Mouse (Mus musculus): ENCODE data around the gene Foxn1. TPM values are rescaled to one million over a fixed set of nuclear protein-coding genes. Genes with fewer than 3 reads are reported as not detected.

Gene Foxn1
- polyA plus RNA-seq, 1 experiment from 2014 or later, result 0.14 TPM

DNA sequence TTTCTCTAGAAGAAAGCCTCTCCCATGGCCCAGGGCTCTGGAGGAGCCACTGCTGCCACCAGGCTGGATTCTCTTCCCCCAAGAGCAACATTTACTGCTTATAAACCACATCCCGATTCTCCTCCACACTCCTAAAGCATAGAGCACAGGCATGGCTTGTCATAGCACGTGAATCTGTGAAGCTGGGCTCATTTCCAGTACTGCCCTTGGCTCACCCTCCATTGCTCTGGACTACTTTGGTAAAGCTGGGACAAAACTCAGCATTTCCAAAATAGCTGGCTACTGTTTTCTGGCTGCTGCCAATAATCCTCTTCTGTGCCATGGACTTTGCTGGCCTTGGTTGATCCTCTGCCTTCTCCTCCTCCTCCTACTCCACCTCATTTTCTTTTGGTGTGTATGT is 38.0 kb upstream of the Foxn1 start:
- Histone ChIP-seq H3K4me1 (ENCODE audit: control insufficient read depth, insufficient read depth, low read length) (no peaks in the 10 kb centered on the region), H3K4me3 (ENCODE audit: low read depth, low read length) (no peak overlapping the region), H3K27me3 (ENCODE audit: control insufficient read depth, insufficient read depth, low read length) (no peaks in the 10 kb centered on the region), H3K36me3 (replicated peaks; ENCODE audit: control insufficient read depth, insufficient read depth, low read depth, low read length) (no peaks in the 10 kb centered on the region), H3K27ac (replicated peaks; ENCODE audit: low read depth, low read length) (no peak overlapping the region), H3K9ac (replicated peaks; ENCODE audit: low read length) (no peak overlapping the region), H3K4me2 (ENCODE audit: low read depth, low read length) (no peak overlapping the region), H3K9me3 (replicated peaks; ENCODE audit: control insufficient read depth, low read length) (no peaks in the 10 kb centered on the region)
- 64% methylated on average over 2 of the region's 2 CpGs for WGBS
- ATAC-seq (replicated peaks; ENCODE audit: insufficient number of reproducible peaks, low FRiP score, low TSS enrichment, low read depth), result no peak
- no peak for DNase-seq (ENCODE audit: low spot score)

- Histone ChIP-seq H3K4me2 (ENCODE audit: low read depth, low read length) (no peak within 1 kb of the TSS), H3K27me3 (ENCODE audit: control insufficient read depth, insufficient read depth, low read length) (no peaks in the 10 kb centered on the region), H3K27ac (replicated peaks; ENCODE audit: low read depth, low read length) (no peak within 1 kb of the TSS), H3K9ac (replicated peaks; ENCODE audit: low read length) (no peak within 1 kb of the TSS), H3K4me1 (ENCODE audit: control insufficient read depth, insufficient read depth, low read length) (no peaks in the 10 kb centered on the region), H3K36me3 (replicated peaks; ENCODE audit: control insufficient read depth, insufficient read depth, low read depth, low read length) (no peaks in the 10 kb centered on the region), H3K9me3 (replicated peaks; ENCODE audit: control insufficient read depth, low read length) (no peaks in the 10 kb centered on the region), H3K4me3 (ENCODE audit: low read depth, low read length) (no peak within 1 kb of the TSS)
- DNase-seq (ENCODE audit: low spot score), result no peak
- no peak for ATAC-seq (replicated peaks; ENCODE audit: insufficient number of reproducible peaks, low FRiP score, low TSS enrichment, low read depth)
- WGBS, result 25% methylated on average over 13 of the region's 13 CpGs
Measured at GRCm38 (mm10) chr11:78422055-78422819, 35.9 kb upstream of the Foxn1 start, which contains the start of gene Slc13a2. TSS of gene Slc13a2 (minus strand) at chr11:78422217.

DNA sequence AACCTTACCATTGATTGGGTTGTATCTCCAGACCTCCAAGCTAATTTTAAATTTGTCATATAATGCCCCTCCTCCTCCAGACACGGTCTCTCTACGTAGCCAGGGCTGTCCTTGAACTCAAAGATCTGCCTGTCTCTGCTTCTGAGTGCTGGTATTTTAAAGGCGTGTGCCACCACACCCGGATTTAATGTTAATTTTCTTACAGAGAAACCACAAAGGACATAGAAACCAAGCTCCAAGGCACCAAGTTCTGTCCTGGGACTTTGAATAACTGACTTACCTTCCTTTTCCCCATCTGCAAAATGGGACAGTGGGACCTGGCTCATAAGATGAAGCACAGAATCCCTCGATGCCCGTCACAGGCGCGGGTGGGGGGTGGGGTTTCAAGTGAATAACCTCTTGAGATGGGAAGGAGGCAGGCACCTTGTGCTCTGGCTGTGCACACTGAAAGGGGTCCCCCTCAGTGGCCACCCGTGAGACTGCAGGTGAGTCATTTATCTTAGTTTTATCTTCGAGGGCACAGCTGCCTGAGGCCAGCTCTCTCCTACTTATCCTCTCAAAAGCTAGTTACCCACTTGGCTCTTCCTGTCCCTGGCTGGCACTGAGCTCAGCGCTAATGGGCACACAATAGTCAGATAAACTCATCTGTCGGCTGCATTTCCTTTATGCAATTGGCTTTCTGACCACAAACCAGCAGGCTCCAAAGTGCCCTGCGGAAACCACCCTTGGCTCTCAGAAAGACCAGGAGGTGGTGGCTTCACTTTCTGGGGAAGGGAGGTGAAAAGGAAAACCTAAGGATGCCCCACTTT is 35.0 kb upstream of the Foxn1 start:
- Histone ChIP-seq H3K9me3 (replicated peaks; ENCODE audit: control insufficient read depth, low read length) (no peaks in the 10 kb centered on the region), H3K36me3 (replicated peaks; ENCODE audit: control insufficient read depth, insufficient read depth, low read depth, low read length) (no peaks in the 10 kb centered on the region), H3K27ac (replicated peaks; ENCODE audit: low read depth, low read length) (no peak overlapping the region), H3K4me3 (ENCODE audit: low read depth, low read length) (no peak overlapping the region), H3K4me1 (ENCODE audit: control insufficient read depth, insufficient read depth, low read length) (no peaks in the 10 kb centered on the region), H3K4me2 (ENCODE audit: low read depth, low read length) (no peak overlapping the region), H3K9ac (replicated peaks; ENCODE audit: low read length) (no peak overlapping the region), H3K27me3 (ENCODE audit: control insufficient read depth, insufficient read depth, low read length) (no peaks in the 10 kb centered on the region)
- DNase-seq (ENCODE audit: low spot score) (no peak), ATAC-seq (replicated peaks; ENCODE audit: insufficient number of reproducible peaks, low FRiP score, low TSS enrichment, low read depth) (no peak)
- WGBS, result 71% methylated on average over 13 of the region's 13 CpGs

GRCm38 (mm10) chr11:78420263-78420889 is 34.0 kb upstream of the Foxn1 start:
- Histone ChIP-seq H3K4me1 (ENCODE audit: control insufficient read depth, insufficient read depth, low read length) (no peaks in the 10 kb centered on the region), H3K27ac (replicated peaks; ENCODE audit: low read depth, low read length) (no peak overlapping the region), H3K36me3 (replicated peaks; ENCODE audit: control insufficient read depth, insufficient read depth, low read depth, low read length) (no peaks in the 10 kb centered on the region), H3K27me3 (ENCODE audit: control insufficient read depth, insufficient read depth, low read length) (no peaks in the 10 kb centered on the region), H3K4me3 (ENCODE audit: low read depth, low read length) (no peak overlapping the region), H3K4me2 (ENCODE audit: low read depth, low read length) (no peak overlapping the region), H3K9ac (replicated peaks; ENCODE audit: low read length) (no peak overlapping the region), H3K9me3 (replicated peaks; ENCODE audit: control insufficient read depth, low read length) (no peaks in the 10 kb centered on the region)
- ATAC-seq (replicated peaks; ENCODE audit: insufficient number of reproducible peaks, low FRiP score, low TSS enrichment, low read depth), result no peak
- WGBS, result 76% methylated on average over 12 of the region's 12 CpGs
- no peak for DNase-seq (ENCODE audit: low spot score)

GRCm38 (mm10) chr11:78416854-78417253 is 30.5 kb upstream of the Foxn1 start:
- H3K9ac ChIP-seq (replicated peaks; ENCODE audit: low read length), result no peak overlapping the region
- H3K27me3 ChIP-seq (ENCODE audit: control insufficient read depth, insufficient read depth, low read length), result no peaks in the 10 kb centered on the region
- DNase-seq (ENCODE audit: low spot score) (no peak), ATAC-seq (replicated peaks; ENCODE audit: insufficient number of reproducible peaks, low FRiP score, low TSS enrichment, low read depth) (no peak)
- no peak overlapping the region for H3K4me3 ChIP-seq (ENCODE audit: low read depth, low read length)
- no peak overlapping the region for H3K27ac ChIP-seq (replicated peaks; ENCODE audit: low read depth, low read length)
- WGBS, result 84% methylated on average over 6 of the region's 6 CpGs
- H3K36me3 ChIP-seq (replicated peaks; ENCODE audit: control insufficient read depth, insufficient read depth, low read depth, low read length), result no peaks in the 10 kb centered on the region
- no peaks in the 10 kb centered on the region for H3K4me1 ChIP-seq (ENCODE audit: control insufficient read depth, insufficient read depth, low read length)
- no peaks in the 10 kb centered on the region for H3K9me3 ChIP-seq (replicated peaks; ENCODE audit: control insufficient read depth, low read length)
- no peak overlapping the region for H3K4me2 ChIP-seq (ENCODE audit: low read depth, low read length)

DNA sequence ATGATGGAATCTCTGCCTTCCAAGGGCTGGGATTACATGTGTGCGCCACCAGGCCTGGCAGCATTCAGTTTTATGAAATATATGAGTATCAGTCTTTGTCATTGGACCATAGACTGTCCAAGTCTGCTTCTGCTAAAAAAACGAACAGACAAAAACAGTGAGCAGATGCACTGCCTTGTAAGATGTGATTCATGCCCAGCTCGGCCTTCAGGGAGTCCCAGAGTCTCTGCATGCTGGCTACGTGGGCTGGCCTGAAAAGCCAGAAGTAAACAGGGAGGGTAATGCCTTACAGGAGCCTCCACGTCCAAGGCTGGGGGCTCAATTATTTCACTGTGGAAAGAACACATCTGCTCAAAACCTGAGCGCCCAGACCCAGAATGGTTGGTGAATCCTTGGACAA is 26.5 kb upstream of the Foxn1 start:
- no peak for ATAC-seq (replicated peaks; ENCODE audit: insufficient number of reproducible peaks, low FRiP score, low TSS enrichment, low read depth)
- H3K9me3 ChIP-seq (replicated peaks; ENCODE audit: control insufficient read depth, low read length), result no peaks in the 10 kb centered on the region

DNA sequence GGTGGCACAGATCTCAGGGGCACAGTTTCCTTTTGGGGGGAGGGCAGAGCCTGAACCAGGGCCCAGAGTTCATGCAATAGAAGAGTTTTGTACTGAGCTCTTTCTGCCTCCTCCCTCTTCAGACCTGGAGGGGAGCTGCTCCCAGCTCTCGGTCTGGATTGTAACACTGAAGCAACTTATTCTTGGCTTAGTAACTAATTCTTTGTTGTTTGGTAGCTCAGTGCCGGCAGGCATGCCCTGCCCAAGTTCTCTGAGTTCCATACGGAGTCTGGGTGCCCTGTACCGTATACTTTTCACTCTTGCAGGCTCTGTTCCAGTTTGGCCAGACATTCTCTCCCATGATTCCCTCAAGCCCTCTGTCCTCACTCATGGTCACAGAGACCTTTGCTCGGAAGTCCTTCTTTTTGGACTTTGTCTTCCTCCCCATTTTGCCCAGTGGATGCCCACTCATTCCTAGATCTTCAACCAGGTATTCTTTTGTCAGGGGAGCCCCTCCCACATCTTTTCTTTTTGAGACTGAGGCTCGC is 26.0 kb upstream of the Foxn1 start:
- Histone ChIP-seq H3K27me3 (ENCODE audit: control insufficient read depth, insufficient read depth, low read length) (no peaks in the 10 kb centered on the region), H3K9ac (replicated peaks; ENCODE audit: low read length) (no peak overlapping the region), H3K27ac (replicated peaks; ENCODE audit: low read depth, low read length) (no peak overlapping the region), H3K4me1 (ENCODE audit: control insufficient read depth, insufficient read depth, low read length) (no peaks in the 10 kb centered on the region), H3K4me3 (ENCODE audit: low read depth, low read length) (no peak overlapping the region), H3K4me2 (ENCODE audit: low read depth, low read length) (no peak overlapping the region), H3K36me3 (replicated peaks; ENCODE audit: control insufficient read depth, insufficient read depth, low read depth, low read length) (no peaks in the 10 kb centered on the region), H3K9me3 (replicated peaks; ENCODE audit: control insufficient read depth, low read length) (no peaks in the 10 kb centered on the region)
- ATAC-seq (replicated peaks; ENCODE audit: insufficient number of reproducible peaks, low FRiP score, low TSS enrichment, low read depth), result no peak
- 82% methylated on average over 6 of the region's 6 CpGs for WGBS
- DNase-seq (ENCODE audit: low spot score), result no peak

More for the DNA sequence above, 26.5 kb upstream of the Foxn1 start:
- WGBS, result 76% methylated on average over 6 of the region's 6 CpGs
- no peaks in the 10 kb centered on the region for H3K27me3 ChIP-seq (ENCODE audit: control insufficient read depth, insufficient read depth, low read length)
- H3K27ac ChIP-seq (replicated peaks; ENCODE audit: low read depth, low read length), result no peak overlapping the region
- H3K4me3 ChIP-seq (ENCODE audit: low read depth, low read length), result no peak overlapping the region
- DNase-seq (ENCODE audit: low spot score), result no peak
- H3K9ac ChIP-seq (replicated peaks; ENCODE audit: low read length), result no peak overlapping the region
- no peaks in the 10 kb centered on the region for H3K36me3 ChIP-seq (replicated peaks; ENCODE audit: control insufficient read depth, insufficient read depth, low read depth, low read length)
- H3K4me1 ChIP-seq (ENCODE audit: control insufficient read depth, insufficient read depth, low read length), result no peaks in the 10 kb centered on the region
- H3K4me2 ChIP-seq (ENCODE audit: low read depth, low read length), result no peak overlapping the region
